Mouse (Mus musculus): ENCODE results near the gene Wdr53. TPM values are rescaled to one million over a fixed set of nuclear protein-coding genes. Genes with fewer than 3 reads are reported as not detected.

Gene Wdr53
- total RNA-seq (2012; rRNA removed) (22.7 and 26.1 TPM in 2 replicates), total RNA-seq (2014; rRNA removed) (56.4 and 57.3 TPM in 2 replicates), polyA plus RNA-seq (2012; ENCODE audit: insufficient read length, low read depth) (28.6 and 38.9 TPM in 2 replicates)

GRCm38 (mm10) chr16:32246952-32247370, at the start of gene Wdr53, which contains the start of gene Fbxo45:
TSS of gene Wdr53 (plus strand) at chr16:32247227.
TSS of gene Fbxo45 (minus strand) at chr16:32247158.
- peak; percentile 62 for TF ChIP-seq BHLHE40 (IDR thresholded peaks at IDR 0.05; ENCODE audit: low read depth, low read length)
- peak; percentile 96 for TF ChIP-seq TCF12 (IDR thresholded peaks at IDR 0.05; ENCODE audit: low read depth, low read length)
- peak; percentile 73; the same call in 1 of the 2 replicates for TF ChIP-seq E2F4 (IDR thresholded peaks at IDR 0.05; ENCODE audit: insufficient replicate concordance, low read depth, low read length)
- TF ChIP-seq SMC3 (IDR thresholded peaks at IDR 0.05; ENCODE audit: low read depth, low read length): no peak
- peak; percentile 97 for TF ChIP-seq MXI1 (IDR thresholded peaks at IDR 0.05; ENCODE audit: low read depth, low read length)
- no peak for TF ChIP-seq MAFK (IDR thresholded peaks at IDR 0.05; ENCODE audit: insufficient replicate concordance, low read length)
- TF ChIP-seq POLR2A (IDR thresholded peaks at IDR 0.05; ENCODE audit: low read depth, low read length): peak; percentile 98
- peak; percentile 52 for TF ChIP-seq ZNF384 (IDR thresholded peaks at IDR 0.05; ENCODE audit: low read depth, low read length)
- TF ChIP-seq UBTF (IDR thresholded peaks at IDR 0.05; ENCODE audit: low read depth, low read length): peak; percentile 99
- TF ChIP-seq ZMIZ1 (IDR thresholded peaks at IDR 0.05; ENCODE audit: low read depth, low read length): peak; percentile 90
- no peak for TF ChIP-seq JUN (IDR thresholded peaks at IDR 0.05; ENCODE audit: insufficient read depth, low read depth, low read length)
- peak; percentile 95 for TF ChIP-seq NELFE (IDR thresholded peaks at IDR 0.05; ENCODE audit: low read depth, low read length)
- peak; percentile 98 for TF ChIP-seq SIN3A (IDR thresholded peaks at IDR 0.05; ENCODE audit: low read length)
- TF ChIP-seq PAX5 (IDR thresholded peaks at IDR 0.05; ENCODE audit: low read length): no peak
- TF ChIP-seq EP300 (IDR thresholded peaks at IDR 0.05; ENCODE audit: low read length): no peak
- peak; percentile 84 for TF ChIP-seq IRF4 (IDR thresholded peaks at IDR 0.05; ENCODE audit: low read depth, low read length)
- no peak for TF ChIP-seq CHD1 (IDR thresholded peaks at IDR 0.05; ENCODE audit: low read depth, low read length)
- TF ChIP-seq TBP (conservative IDR thresholded peaks at IDR 0.05; ENCODE audit: low read depth, low read length): 0 out of 2 replicates have a peak, but pooled peaks have one; percentile 55
- no peak for TF ChIP-seq CTCF (conservative IDR thresholded peaks at IDR 0.05 in 1 of 2, IDR thresholded peaks at IDR 0.05 in 1 of 2; ENCODE audit: low read depth in 2 of 2, low read length in 2 of 2)
- peak; percentile 82 for TF ChIP-seq MEF2A (IDR thresholded peaks at IDR 0.05; ENCODE audit: borderline replicate concordance, low read depth, low read length)
- TF ChIP-seq HCFC1 (IDR thresholded peaks at IDR 0.05; ENCODE audit: low read depth, low read length): peak; percentile 93
- TF ChIP-seq RAD21 (IDR thresholded peaks at IDR 0.05; ENCODE audit: low read depth, low read length): no peak
- TF ChIP-seq KAT2A (IDR thresholded peaks at IDR 0.05; ENCODE audit: insufficient replicate concordance, low read length): peak; percentile 95
- TF ChIP-seq GABPA (IDR thresholded peaks at IDR 0.05; ENCODE audit: insufficient replicate concordance, low read depth, low read length): peak; percentile 54; the same call in 1 of the 2 replicates
- TF ChIP-seq MYC (IDR thresholded peaks at IDR 0.05; ENCODE audit: low read depth, low read length): peak; percentile 59; the same call in 1 of the 2 replicates
- peak; percentile 64 for TF ChIP-seq MAX (IDR thresholded peaks at IDR 0.05; ENCODE audit: low read length)
- TF ChIP-seq ELF1 (IDR thresholded peaks at IDR 0.05; ENCODE audit: low read depth, low read length): peak; percentile 99
- no peak for TF ChIP-seq USF2 (conservative IDR thresholded peaks at IDR 0.05; ENCODE audit: low read depth, low read length)
- peak; percentile 84 for TF ChIP-seq NRF1 (IDR thresholded peaks at IDR 0.05; ENCODE audit: low read depth, low read length)
- no peak for TF ChIP-seq JUND (conservative IDR thresholded peaks at IDR 0.05; ENCODE audit: low read depth, low read length)
- Histone ChIP-seq H3K79me2 (replicated peaks; ENCODE audit: control insufficient read depth, extremely low read depth, insufficient read depth, poor library complexity, severe bottlenecking) (peaks cover 58% of the 10 kb centered on the region), H3K9ac (ENCODE audit: insufficient read depth, low read depth) (peak within 1 kb of the TSS; percentile 99), H3K4me2 (ENCODE audit: insufficient read depth, low read depth, poor library complexity, severe bottlenecking) (peak within 1 kb of the TSS; percentile 99), H3K36me3 (replicated peaks in 1 of 2; ENCODE audit: control insufficient read depth in 1 of 2, insufficient read depth in 1 of 2, low read length in 1 of 2) (peaks cover 0 to 31% of the 10 kb centered on the region in 2 experiments), H3K4me1 (ENCODE audit: control insufficient read depth in 1 of 2, insufficient read depth in 2 of 2) (peaks cover 5 to 37% of the 10 kb centered on the region in 2 experiments; a peak in 3 of 4 replicates), H3K4me3 (replicated peaks in 1 of 3; ENCODE audit: low read depth in 2 of 3, low read length in 2 of 3, poor library complexity in 1 of 3) (peak within 1 kb of the TSS; percentile 86 to 93 (median 90)), H3K27ac (ENCODE audit: insufficient read depth, low read depth) (peak within 1 kb of the TSS; percentile 72), H3K9me3 (replicated peaks; ENCODE audit: low read length) (no peaks in the 10 kb centered on the region), H3K27me3 (replicated peaks) (no peaks in the 10 kb centered on the region)
- dilution Hi-C loops (cut with MboI; ENCODE audit: extremely low pct_ligation_motif_present, extremely low pct_unique_long_range_greater_than_20kb, low sequenced_read_pairs): no loop called here
- in situ Hi-C loops (cut with MboI; ENCODE audit: low pct_ligation_motif_present, low pct_unique_long_range_greater_than_20kb, low sequenced_read_pairs): no loop called here
- peak; percentile 98 for DNase-seq (ENCODE audit: extremely low read depth)
